Mouse (Mus musculus): Measurements from ENCODE around the gene Ctrc.

DNA sequence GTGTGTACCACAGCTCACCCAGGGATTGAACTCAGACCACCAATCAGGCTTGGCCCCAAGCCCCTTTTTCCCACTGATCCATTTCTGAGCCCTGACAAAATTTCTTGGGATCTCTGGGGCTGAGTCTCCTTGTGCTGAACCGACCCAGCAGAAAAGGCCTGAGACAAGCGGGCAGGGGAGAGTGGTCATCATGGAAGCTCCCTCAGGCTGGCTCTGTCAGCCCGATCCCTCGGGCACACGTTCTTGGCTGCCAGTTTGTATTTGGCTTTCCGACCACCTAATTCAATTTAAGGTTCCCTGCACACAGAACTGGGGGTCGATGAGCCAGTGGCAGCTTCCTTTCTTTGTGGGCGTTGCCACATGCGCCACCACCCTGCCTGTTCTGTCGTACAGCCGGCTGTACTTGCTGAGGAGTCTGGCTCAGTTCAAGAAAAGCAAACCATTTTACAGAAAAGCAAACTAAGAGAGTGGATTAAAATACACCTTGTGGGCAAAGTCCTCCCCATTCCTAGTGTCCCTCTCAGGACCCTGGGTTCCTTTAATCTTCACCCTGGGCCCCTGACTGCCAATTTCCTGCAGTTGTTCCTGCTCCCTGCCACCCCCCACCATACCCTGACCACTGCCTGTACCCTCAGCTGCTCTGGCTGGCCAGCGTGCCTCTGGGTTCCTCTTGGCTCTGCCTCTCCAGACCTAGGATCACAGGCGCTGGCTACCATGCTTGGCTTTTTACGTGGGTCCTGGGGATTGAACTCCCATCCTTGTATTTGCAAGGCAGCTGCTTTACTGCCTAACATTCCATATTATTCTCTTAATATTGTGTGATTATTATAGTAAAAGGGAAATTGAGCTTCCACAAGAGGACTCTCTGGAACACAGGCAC, 29.1 kb downstream of the Ctrc start:
- TF ChIP-seq CTCF (IDR thresholded peaks at IDR 0.05; ENCODE audit: control insufficient read depth, insufficient read depth, insufficient replicate concordance, low read depth, low read length) = no peak
- no peak for TF ChIP-seq POLR2A (IDR thresholded peaks at IDR 0.05; ENCODE audit: control insufficient read depth, low read depth, low read length)

Data from testis, adult 2 months (tissue).